In the genomic region with DNA sequence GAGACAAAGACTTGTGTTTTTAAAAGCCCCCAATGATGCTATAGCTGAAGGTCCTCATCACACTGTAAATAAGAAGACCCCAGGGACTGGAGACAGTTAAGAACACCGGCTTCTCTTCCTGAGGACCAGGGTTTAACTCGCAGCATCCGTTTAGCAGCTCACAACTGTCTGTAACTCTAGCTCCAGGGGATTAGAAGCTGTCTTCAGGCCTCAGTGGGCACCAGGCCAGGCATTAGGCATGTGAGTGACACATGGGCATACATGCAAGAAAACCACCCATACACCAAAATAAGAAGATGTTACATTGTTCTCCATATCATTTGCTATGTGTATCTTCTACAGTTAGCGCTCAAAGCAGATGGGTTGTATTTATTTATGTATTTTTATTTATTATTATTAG, we compare ENCODE assay signal across 23 mouse cellular contexts.
DNase-seq lines count a peak whose midpoint lies in the region; ATAC-seq lines count a peak whose summit lies in the region.
"Had no signal": no experiment of that assay in that cellular context is flagged by ENCODE, and none has a peak within 500 bp of the region (broad histone marks: within the 10 kb centered on the region; RNA-seq: fewer than 3 reads in every experiment).

No protein-coding gene starts in this region.

- ATAC-seq in forebrain, embryonic 14.5 days: no peak
- ATAC-seq in forebrain, embryonic 11.5 days (replicated peaks; ENCODE audit: low FRiP score): no peak
- ATAC-seq: activated CD4-positive, CD25-positive, alpha-beta regulatory T cell, adult 4 months; forebrain, embryonic 16.5 days had no signal

- no peaks in the 10 kb centered on the region for H3K36me3 ChIP-seq in forebrain, embryonic 14.5 days (ENCODE audit: control insufficient read depth, insufficient read depth, low read length)
- no peaks in the 10 kb centered on the region for H3K36me3 ChIP-seq in forebrain, embryonic 11.5 days (ENCODE audit: control insufficient read depth, insufficient read depth, low read length)
- H3K36me3 ChIP-seq: embryonic facial prominence, embryonic 13.5 days; heart, embryonic 13.5 days; hindbrain, embryonic 12.5 days; limb, embryonic 10.5 days; liver, embryonic 15.5 days; stomach, embryonic 15.5 days had no signal

- H3K9me3 ChIP-seq in forebrain, embryonic 14.5 days (replicated peaks; ENCODE audit: control insufficient read depth, low read length): no peaks in the 10 kb centered on the region
- no peaks in the 10 kb centered on the region for H3K9me3 ChIP-seq in forebrain, embryonic 11.5 days (ENCODE audit: control insufficient read depth, low read length)
- H3K9me3 ChIP-seq: embryonic facial prominence, embryonic 13.5 days; heart, embryonic 13.5 days; hindbrain, embryonic 12.5 days; limb, embryonic 10.5 days; liver, embryonic 15.5 days; stomach, embryonic 15.5 days had no signal

- intact Hi-C loops in left cerebral cortex, postnatal 4 days (cut with DNase I): no loop called here

- WGBS in forebrain, embryonic 14.5 days: 61% methylated on average over 4 of the region's 4 CpGs
- WGBS in forebrain, embryonic 11.5 days: 65% methylated on average over 4 of the region's 4 CpGs

- no peak overlapping the region for H3K4me2 ChIP-seq in forebrain, embryonic 14.5 days (ENCODE audit: low read length)
- H3K4me2 ChIP-seq in forebrain, embryonic 11.5 days (ENCODE audit: low read depth, low read length, severe bottlenecking): no peak overlapping the region
- H3K4me2 ChIP-seq: embryonic facial prominence, embryonic 13.5 days; heart, embryonic 13.5 days; hindbrain, embryonic 12.5 days; liver, embryonic 15.5 days; stomach, embryonic 15.5 days had no signal

- H3K4me1 ChIP-seq in forebrain, embryonic 14.5 days (ENCODE audit: control insufficient read depth, insufficient read depth, low read length): peaks cover 4% of the 10 kb centered on the region; the same call in 1 of the 2 replicates
- H3K4me1 ChIP-seq in forebrain, embryonic 11.5 days (replicated peaks; ENCODE audit: control insufficient read depth, insufficient read depth, low read length): peaks cover 2% of the 10 kb centered on the region; the same call in 1 of the 2 replicates
- H3K4me1 ChIP-seq: heart, embryonic 13.5 days; hindbrain, embryonic 12.5 days; liver, embryonic 15.5 days; stomach, embryonic 15.5 days had no signal

- no peak overlapping the region for H3K27ac ChIP-seq in forebrain, embryonic 14.5 days (ENCODE audit: low read depth, low read length)
- H3K27ac ChIP-seq in forebrain, embryonic 11.5 days (ENCODE audit: low read depth, low read length): no peak overlapping the region
- H3K27ac ChIP-seq: heart, embryonic 13.5 days; hindbrain, embryonic 12.5 days; limb, embryonic 10.5 days; liver, embryonic 15.5 days; stomach, embryonic 15.5 days had no signal

- H3K27me3 ChIP-seq in forebrain, embryonic 14.5 days (replicated peaks; ENCODE audit: control insufficient read depth, insufficient read depth, low read length): no peaks in the 10 kb centered on the region
- H3K27me3 ChIP-seq in forebrain, embryonic 11.5 days (ENCODE audit: control insufficient read depth, insufficient read depth, low read length): no peaks in the 10 kb centered on the region
- H3K27me3 ChIP-seq: embryonic facial prominence, embryonic 13.5 days; heart, embryonic 13.5 days; hindbrain, embryonic 12.5 days; liver, embryonic 15.5 days; stomach, embryonic 15.5 days had no signal

- DNase-seq in forebrain, embryonic 14.5 days (ENCODE audit: low spot score): peak; percentile 42
- DNase-seq in forebrain, embryonic 11.5 days (ENCODE audit: low spot score): no peak
- peak; percentile 54 for DNase-seq in left cerebral cortex, postnatal 4 days
- no peak for DNase-seq in left cerebral cortex, adult 11 months (ENCODE audit: low spot score)
- peak; percentile 18 for DNase-seq in adipocyte (ENCODE audit: low spot score)
- peak; percentile 69 for DNase-seq in retina, postnatal 1 day
- DNase-seq in layer of hippocampus, adult 18-20 months (ENCODE audit: low spot score in 2 of 2): no peak
- DNase-seq: adrenal gland, postnatal 10 days; cerebellum, adult 9-10 months; heart, postnatal 14 days; kidney, adult 11 months; liver; lung, postnatal 4 days; right cerebral cortex, adult 18-20 months; thymus, postnatal 25 days had no signal

- no peak overlapping the region for H3K9ac ChIP-seq in forebrain, embryonic 14.5 days (ENCODE audit: low read length)
- H3K9ac ChIP-seq in forebrain, embryonic 11.5 days (ENCODE audit: low read length): no peak overlapping the region
- H3K9ac ChIP-seq: embryonic facial prominence, embryonic 13.5 days; heart, embryonic 13.5 days; hindbrain, embryonic 12.5 days; liver, embryonic 15.5 days; stomach, embryonic 15.5 days had no signal

- no peak overlapping the region for H3K4me3 ChIP-seq in forebrain, embryonic 14.5 days (ENCODE audit: low read depth, low read length)
- no peak overlapping the region for H3K4me3 ChIP-seq in forebrain, embryonic 11.5 days (ENCODE audit: low read depth, low read length)
- H3K4me3 ChIP-seq: embryonic facial prominence, embryonic 13.5 days; heart, embryonic 13.5 days; hindbrain, embryonic 12.5 days; limb, embryonic 10.5 days; liver, embryonic 15.5 days; stomach, embryonic 15.5 days had no signal

Comparison
In these comparisons a context has a peak if more than half of its experiments do, and no peak if none do; other contexts are left out.
1. DNase-seq: peak in forebrain, embryonic 14.5 days (single experiment), left cerebral cortex, postnatal 4 days (single experiment), adipocyte (single experiment) and retina, postnatal 1 day (single experiment); none in forebrain, embryonic 11.5 days (single experiment), left cerebral cortex, adult 11 months (single experiment) and layer of hippocampus, adult 18-20 months (0 of 2).